Mouse (Mus musculus) bone marrow, adult 2 months (tissue): ENCODE data around the gene Aacs. TPM values are rescaled to one million over a fixed set of nuclear protein-coding genes. Genes with fewer than 3 reads are reported as not detected.

ENCODE experiments used
- H3K27ac ChIP-seq: fragments of 200-500 bp; 2 replicates; pipeline ENCODE4 v1.5.1; 2012; ENCODE audit warnings: low read depth, mild to moderate bottlenecking, control low read depth, inconsistent platforms, low read length; ENCODE audit not compliant: control insufficient read depth, poor library complexity, insufficient read depth
- H3K4me1 ChIP-seq: fragments of 200-500 bp; 2 replicates; pipeline ENCODE4 v1.6.1; 2011; ENCODE audit warnings: low read length; ENCODE audit not compliant: control insufficient read depth, insufficient read depth
- H3K4me3 ChIP-seq: fragments of 200-500 bp; replicated peaks from 2 replicates; pipeline ENCODE3; 2011; ENCODE audit warnings: mild to moderate bottlenecking, low read depth, low read length, control low read depth; ENCODE audit not compliant: control insufficient read depth
- CTCF ChIP-seq: fragments of 200-500 bp; IDR thresholded peaks from 2 replicates; pipeline ENCODE4 v1.5.1; 2011; ENCODE audit warnings: low read length, control low read depth; ENCODE audit not compliant: control insufficient read depth, insufficient read depth
- POLR2A ChIP-seq: fragments of 200-500 bp; IDR thresholded peaks from 2 replicates; pipeline ENCODE4 v1.6.1; 2011; ENCODE audit warnings: low read depth, mild to moderate bottlenecking, control low read depth, low read length, borderline replicate concordance; ENCODE audit not compliant: control insufficient read depth
- WGBS: fragments of 180-500 bp; shearing (Covaris S2); methylation state at CpG from one replicate; pipeline ENCODE4 v1.1.7; 2018; 5-methylcytosine and 5-hydroxymethylcytosine counted together
- polyA plus RNA-seq: library from polyadenylated mRNA; stranded (reverse); fragments of >200 nt; gene quantifications from 2 replicates; pipeline ENCODE4 v1.2.4, GENCODE M21; 2011; ENCODE audit warnings: low replicate concordance; ENCODE audit not compliant: missing spikeins, insufficient read depth, insufficient read length

The Aacs gene
- polyA plus RNA-seq, 1 experiment: 18.4 TPM

DNA sequence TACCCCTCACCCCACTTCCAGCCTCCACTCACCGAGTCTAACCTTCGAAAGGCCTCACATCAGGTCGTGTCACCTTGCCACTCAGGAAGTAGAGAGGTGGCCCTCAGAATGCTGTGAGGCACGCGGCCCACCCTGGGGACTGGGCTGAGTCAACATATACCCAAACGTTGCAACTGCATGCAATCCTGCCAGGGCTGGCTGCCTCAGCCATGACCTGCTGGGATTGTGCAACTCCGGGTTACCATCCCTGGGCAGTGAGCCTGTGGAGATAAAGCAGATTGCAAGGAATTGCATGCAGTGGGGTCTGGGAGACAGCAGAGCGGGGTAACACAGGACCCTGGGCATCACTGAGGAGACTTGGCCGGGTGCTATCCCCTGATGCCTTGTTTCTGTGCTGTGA lies 23.0 kb upstream of the Aacs start:
- no peak for TF ChIP-seq POLR2A
- no peak for TF ChIP-seq CTCF
- Histone ChIP-seq H3K4me1 (peaks cover 1% of the 10 kb centered on the region; the same call in 1 of the 2 replicates), H3K4me3 (no peak overlapping the region), H3K27ac (no peak overlapping the region)
- WGBS: 62% methylated on average over 9 of the region's 9 CpGs

DNA sequence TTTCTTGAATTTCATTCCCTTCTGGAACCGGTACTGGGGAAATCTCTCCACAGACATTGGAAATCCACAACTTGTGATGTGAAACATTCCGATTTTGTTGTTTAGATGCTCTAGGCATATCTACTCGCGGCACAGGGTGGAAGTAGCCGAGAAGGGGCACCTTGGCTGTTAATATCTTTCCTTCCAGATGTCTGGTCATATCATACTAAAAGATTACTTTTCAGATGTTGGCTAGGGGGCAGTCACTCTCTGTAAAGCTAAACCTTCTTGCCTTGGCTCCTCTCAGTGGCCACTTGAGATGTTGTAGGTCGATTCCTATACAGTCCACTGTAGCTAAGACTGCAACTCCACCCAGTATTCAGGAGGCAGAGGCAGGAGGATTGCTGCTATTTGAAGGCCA lies 19.5 kb upstream of the Aacs start:
- no peak for TF ChIP-seq CTCF
- no peak for TF ChIP-seq POLR2A
- 67% methylated on average over 6 of the region's 6 CpGs for WGBS
- Histone ChIP-seq H3K4me3 (no peak overlapping the region), H3K4me1 (peaks cover 1% of the 10 kb centered on the region; the same call in 1 of the 2 replicates), H3K27ac (no peak overlapping the region)

DNA sequence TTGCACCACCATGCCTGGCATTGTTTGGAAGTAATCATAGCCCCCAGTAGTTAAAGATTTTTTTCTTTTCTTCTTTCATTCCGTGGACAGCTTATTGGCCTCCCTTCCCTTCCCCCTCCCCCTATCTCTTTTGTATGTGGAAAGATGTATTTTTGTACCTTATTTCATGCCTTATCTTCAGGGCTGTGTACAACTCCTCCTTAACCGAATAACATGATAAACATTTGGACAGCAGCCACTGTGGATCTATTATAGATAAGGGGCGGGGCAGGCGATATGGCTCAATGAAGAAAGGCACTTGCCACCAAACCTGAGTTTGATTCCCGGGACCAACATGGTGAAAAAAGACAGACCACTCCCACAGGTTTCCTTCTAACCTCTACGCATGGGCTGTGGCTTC lies 18.1 kb upstream of the Aacs start:
- H3K27ac ChIP-seq: no peak overlapping the region
- WGBS: 53% methylated on average over 6 of the region's 6 CpGs

GRCm38 (mm10) chr5:125460574-125460973 lies 15.0 kb upstream of the Aacs start:
- Histone ChIP-seq H3K27ac (no peak overlapping the region), H3K4me1 (peaks cover 4% of the 10 kb centered on the region), H3K4me3 (no peak overlapping the region)
- WGBS: 71% methylated on average over 3 of the region's 3 CpGs
- TF ChIP-seq CTCF (no peak), POLR2A (no peak)

More for the DNA sequence above, 18.1 kb upstream of the Aacs start:
- TF ChIP-seq POLR2A: no peak
- no peak for TF ChIP-seq CTCF
- Histone ChIP-seq H3K4me1 (peaks cover under 1% of the 10 kb centered on the region; the same call in 1 of the 2 replicates), H3K4me3 (no peak overlapping the region)

- TF ChIP-seq CTCF: peak; percentile 87
- TF ChIP-seq POLR2A: no peak
- no peak overlapping the region for H3K27ac ChIP-seq
- WGBS: 10% methylated on average over 10 of the region's 10 CpGs
- peaks cover 4% of the 10 kb centered on the region for H3K4me1 ChIP-seq
- no peak overlapping the region for H3K4me3 ChIP-seq
These were observed 13.7 kb upstream of the Aacs start for GRCm38 (mm10) chr5:125461868-125462445.

GRCm38 (mm10) chr5:125465192-125465591 lies 10.4 kb upstream of the Aacs start:
- TF ChIP-seq POLR2A (no peak), CTCF (no peak)
- peak overlapping the region; percentile 26 for H3K27ac ChIP-seq
- H3K4me3 ChIP-seq: peak overlapping the region; percentile 23
- peaks cover 4% of the 10 kb centered on the region for H3K4me1 ChIP-seq
- WGBS: 31% methylated on average over 7 of the region's 7 CpGs

DNA sequence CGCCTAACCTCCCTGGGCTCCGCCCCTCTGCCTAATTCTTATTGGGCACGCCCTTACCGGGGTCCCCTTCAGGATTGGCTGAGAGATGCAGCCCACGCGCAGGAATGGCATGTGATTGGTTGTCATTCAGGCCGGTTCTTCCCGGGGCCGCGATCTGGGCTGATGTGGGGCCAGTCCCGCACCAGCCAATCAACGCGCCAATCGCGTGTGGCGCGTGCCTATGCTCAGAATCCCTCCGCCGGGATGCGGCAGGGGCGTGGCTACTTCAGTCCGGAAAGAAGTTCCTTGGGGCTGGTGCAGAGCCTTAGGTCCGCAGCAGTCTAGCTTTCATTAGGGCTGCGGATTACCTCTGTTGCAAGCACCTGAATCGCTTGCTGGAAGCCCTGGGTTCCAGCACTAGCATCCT lies 9.9 kb upstream of the Aacs start:
- WGBS: under 1% methylated on average over 25 of the region's 25 CpGs
- no peak overlapping the region for H3K27ac ChIP-seq
- peaks cover 4% of the 10 kb centered on the region for H3K4me1 ChIP-seq
- TF ChIP-seq POLR2A (peak; percentile 56; the same call in 1 of the 2 replicates), CTCF (peak; percentile 10; the same call in 1 of the 2 replicates)
- peak overlapping the region; percentile 62 for H3K4me3 ChIP-seq

DNA sequence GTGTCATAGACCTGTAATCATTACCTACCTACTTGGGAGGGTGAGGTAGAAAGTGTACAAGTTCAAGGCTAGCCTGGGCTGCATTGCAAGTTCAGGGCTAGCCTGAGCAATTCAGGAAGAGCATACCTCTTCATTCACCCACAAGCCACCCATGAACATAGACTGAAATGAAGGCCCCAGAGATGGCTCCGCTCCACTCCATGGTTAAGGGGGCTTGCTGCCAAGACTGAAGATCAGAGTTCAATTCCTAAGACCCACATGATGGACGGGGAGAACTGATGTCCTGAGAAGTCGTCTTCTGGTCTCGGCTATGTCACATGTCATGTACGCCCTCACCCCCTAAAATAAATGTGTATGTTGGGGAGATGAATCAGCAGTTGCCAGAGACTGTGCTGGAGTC lies 9.1 kb upstream of the Aacs start:
- WGBS: 82% methylated on average over 5 of the region's 5 CpGs
- Histone ChIP-seq H3K27ac (no peak overlapping the region), H3K4me3 (no peak overlapping the region), H3K4me1 (peaks cover 4% of the 10 kb centered on the region)
- no peak for TF ChIP-seq POLR2A
- no peak for TF ChIP-seq CTCF
